Mouse (Mus musculus): ENCODE measurements at regions not wholly inside any gene's neighbourhood (a gene's known extent, or its start where the extent isn't known, plus 50 kb on each side); places are given as distances from the start of the nearest gene placed in this dataset.

GRCm38 (mm10) chr7:65780578-65781370, 80.8 kb upstream of the Pcsk6 start:
- TF ChIP-seq POLR2A (IDR thresholded peaks at IDR 0.05; ENCODE audit: low read depth, low read length) (no peak), CTCF (IDR thresholded peaks at IDR 0.05; ENCODE audit: extremely low read depth, insufficient read length, insufficient replicate concordance, low read depth, low read length) (no peak)
